Mouse (Mus musculus): ENCODE data around the gene Hpgds. TPM values are rescaled to one million over a fixed set of nuclear protein-coding genes. Genes with fewer than 3 reads are reported as not detected.

Gene Hpgds
- polyA plus RNA-seq (2014; fragmentation: Nextera tagmentation; extraction: Ambion mirVana), result 4.4 and 4.6 TPM in 2 replicates

DNA sequence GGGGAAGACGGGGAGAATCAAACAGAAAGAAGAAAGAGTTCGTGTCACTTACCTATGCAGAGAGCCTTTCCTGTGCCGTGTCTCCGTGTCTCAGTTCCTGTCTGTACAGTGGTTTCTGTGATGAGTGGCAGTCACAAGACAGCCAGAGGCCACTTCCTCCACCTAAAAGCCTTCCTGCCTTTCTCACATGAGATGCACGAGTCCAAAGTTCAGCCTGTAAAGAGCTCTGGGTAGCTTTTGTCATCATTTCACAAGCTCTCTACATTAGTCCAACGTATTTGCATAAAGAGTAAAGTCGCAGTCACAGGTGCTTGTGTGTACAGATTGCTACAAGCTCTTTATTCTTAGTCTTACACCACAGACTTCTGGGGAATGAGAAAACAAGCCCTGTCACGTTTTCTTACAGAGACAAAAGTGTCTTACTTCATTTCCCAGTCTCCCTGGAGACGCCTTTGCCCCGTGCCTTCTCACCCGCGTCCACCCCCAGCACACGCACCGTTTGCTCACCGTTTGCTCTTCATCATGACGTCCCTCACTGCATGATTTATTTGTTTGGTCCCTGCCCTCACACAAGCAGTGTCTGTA lies at the start of gene Hpgds:
TSS of gene Hpgds (minus strand) at position 288 of the 585 bp plus-strand sequence.
- H3K4me2 ChIP-seq, result peak within 1 kb of the TSS; percentile 7; the same call in 1 of the 2 replicates

DNA sequence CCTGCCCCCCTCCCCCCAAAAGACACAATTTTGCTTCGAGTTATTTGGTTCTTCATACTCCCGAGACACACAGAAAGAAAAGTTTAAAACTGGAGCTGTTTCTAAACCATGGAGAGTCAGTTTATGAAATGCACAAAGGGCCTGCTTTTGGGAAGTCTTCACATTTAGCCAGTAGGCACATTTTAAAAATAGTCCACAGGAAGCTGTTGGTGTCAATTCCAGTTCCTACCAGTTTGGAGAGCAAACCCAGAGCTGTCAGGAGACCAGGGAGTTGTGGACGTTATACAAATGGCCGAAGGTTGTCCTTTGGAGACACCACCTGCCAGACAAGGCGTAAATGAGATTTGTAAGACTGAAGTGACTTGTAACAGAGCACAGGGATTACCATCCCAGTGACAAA lies 20.3 kb upstream of the Hpgds start:
- H3K27me3 ChIP-seq (ENCODE audit: insufficient read depth, low read length), result no peaks in the 10 kb centered on the region
- no peaks in the 10 kb centered on the region for H3K4me1 ChIP-seq (ENCODE audit: insufficient read depth)
- no peak for ATAC-seq (ENCODE audit: insufficient read depth)
- peak; percentile 39 for DNase-seq
- no peak overlapping the region for H3K9ac ChIP-seq
- no peak overlapping the region; the same call in 1 of the 2 replicates for H3K27ac ChIP-seq (ENCODE audit: low read depth)
- H3K9me3 ChIP-seq (ENCODE audit: low read depth, low read length), result no peaks in the 10 kb centered on the region
- H3K36me3 ChIP-seq (ENCODE audit: insufficient read depth), result no peaks in the 10 kb centered on the region
- WGBS, result 40% methylated on average over 5 of the region's 5 CpGs
- no peak overlapping the region for H3K4me2 ChIP-seq
- no peak overlapping the region for H3K4me3 ChIP-seq (ENCODE audit: low read depth, low read length)
- no peak for TF ChIP-seq CTCF (IDR thresholded peaks at IDR 0.05; ENCODE audit: low read depth)

More for the DNA sequence above, at the start of gene Hpgds:
- H3K9me3 ChIP-seq (ENCODE audit: low read depth, low read length), result no peaks in the 10 kb centered on the region
- H3K9ac ChIP-seq, result no peak within 1 kb of the TSS
- H3K27me3 ChIP-seq (ENCODE audit: insufficient read depth, low read length), result no peaks in the 10 kb centered on the region
- DNase-seq, result no peak
- ATAC-seq (ENCODE audit: insufficient read depth), result peak; percentile 38; the same call in 1 of the 2 replicates
- no peak for TF ChIP-seq CTCF (IDR thresholded peaks at IDR 0.05; ENCODE audit: low read depth)
- H3K4me3 ChIP-seq (ENCODE audit: low read depth, low read length), result no peak within 1 kb of the TSS
- H3K27ac ChIP-seq (ENCODE audit: low read depth), result no peak within 1 kb of the TSS
- H3K4me1 ChIP-seq (ENCODE audit: insufficient read depth), result no peaks in the 10 kb centered on the region
- WGBS, result 34% methylated on average over 16 of the region's 16 CpGs
- no peaks in the 10 kb centered on the region for H3K36me3 ChIP-seq (ENCODE audit: insufficient read depth)

DNA sequence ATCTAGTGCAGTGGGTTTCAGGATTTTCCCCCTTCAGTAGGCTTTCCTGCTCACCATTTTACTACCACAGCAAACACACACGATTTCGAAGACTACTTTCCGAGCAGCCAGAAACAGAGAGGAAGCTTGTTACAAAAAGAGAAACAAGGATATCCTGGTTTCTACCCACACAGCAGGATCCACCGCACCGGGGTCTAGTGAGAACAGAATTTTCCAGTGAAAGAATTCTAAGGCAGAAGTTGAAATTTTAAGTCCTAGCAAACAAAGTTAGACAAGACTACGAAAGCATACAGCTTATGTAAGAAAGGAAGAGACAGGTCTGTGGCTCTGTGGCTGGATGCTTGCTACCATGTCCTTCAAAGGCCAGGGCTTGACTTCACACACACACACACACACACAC lies 19.4 kb upstream of the Hpgds start:
- H3K4me3 ChIP-seq (ENCODE audit: low read depth, low read length), result no peak overlapping the region
- DNase-seq, result peak; percentile 13
- no peaks in the 10 kb centered on the region for H3K9me3 ChIP-seq (ENCODE audit: low read depth, low read length)
- TF ChIP-seq CTCF (IDR thresholded peaks at IDR 0.05; ENCODE audit: low read depth), result no peak
- H3K36me3 ChIP-seq (ENCODE audit: insufficient read depth), result no peaks in the 10 kb centered on the region
- H3K27me3 ChIP-seq (ENCODE audit: insufficient read depth, low read length), result no peaks in the 10 kb centered on the region
- no peak overlapping the region for H3K4me2 ChIP-seq
- no peak overlapping the region for H3K27ac ChIP-seq (ENCODE audit: low read depth)
- no peaks in the 10 kb centered on the region for H3K4me1 ChIP-seq (ENCODE audit: insufficient read depth)
- 78% methylated on average over 6 of the region's 6 CpGs for WGBS
- H3K9ac ChIP-seq, result no peak overlapping the region
- ATAC-seq (ENCODE audit: insufficient read depth), result no peak

DNA sequence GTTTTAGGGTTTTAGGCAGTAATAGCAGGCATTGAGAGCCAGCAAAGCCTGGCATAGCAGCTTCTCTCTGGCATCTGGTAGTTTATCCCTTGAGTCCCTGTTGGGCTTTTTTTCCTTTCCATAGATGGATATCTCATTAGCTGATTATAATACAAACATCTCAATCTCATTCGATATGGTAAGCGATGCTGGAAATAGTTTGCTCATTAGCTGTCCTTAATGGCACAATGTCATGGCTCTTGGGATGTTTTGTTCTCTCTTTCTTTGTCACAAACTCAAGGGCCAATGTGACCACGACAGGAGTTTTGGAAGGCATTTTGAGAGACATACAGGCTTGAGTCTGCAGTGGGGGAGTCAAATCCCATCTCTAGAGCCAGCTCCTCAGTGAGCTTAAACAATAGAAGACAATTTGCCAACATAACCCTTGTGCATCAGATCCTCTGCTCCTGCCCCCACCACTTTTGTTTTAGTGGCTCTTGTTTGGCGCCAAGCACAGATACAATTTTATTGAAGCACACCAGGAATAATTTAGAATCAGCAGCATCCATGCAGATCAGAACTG lies 14.8 kb upstream of the Hpgds start:
- H3K9me3 ChIP-seq (ENCODE audit: low read depth, low read length), result no peaks in the 10 kb centered on the region
- H3K4me1 ChIP-seq (ENCODE audit: insufficient read depth), result no peaks in the 10 kb centered on the region
- DNase-seq (no peak), ATAC-seq (ENCODE audit: insufficient read depth) (no peak)
- 80% methylated on average over 4 of the region's 4 CpGs for WGBS
- TF ChIP-seq CTCF (IDR thresholded peaks at IDR 0.05; ENCODE audit: low read depth), result no peak
- H3K4me2 ChIP-seq, result no peak overlapping the region
- no peaks in the 10 kb centered on the region for H3K36me3 ChIP-seq (ENCODE audit: insufficient read depth)
- H3K27ac ChIP-seq (ENCODE audit: low read depth), result no peak overlapping the region
- no peaks in the 10 kb centered on the region for H3K27me3 ChIP-seq (ENCODE audit: insufficient read depth, low read length)
- no peak overlapping the region for H3K4me3 ChIP-seq (ENCODE audit: low read depth, low read length)
- H3K9ac ChIP-seq, result no peak overlapping the region

DNA sequence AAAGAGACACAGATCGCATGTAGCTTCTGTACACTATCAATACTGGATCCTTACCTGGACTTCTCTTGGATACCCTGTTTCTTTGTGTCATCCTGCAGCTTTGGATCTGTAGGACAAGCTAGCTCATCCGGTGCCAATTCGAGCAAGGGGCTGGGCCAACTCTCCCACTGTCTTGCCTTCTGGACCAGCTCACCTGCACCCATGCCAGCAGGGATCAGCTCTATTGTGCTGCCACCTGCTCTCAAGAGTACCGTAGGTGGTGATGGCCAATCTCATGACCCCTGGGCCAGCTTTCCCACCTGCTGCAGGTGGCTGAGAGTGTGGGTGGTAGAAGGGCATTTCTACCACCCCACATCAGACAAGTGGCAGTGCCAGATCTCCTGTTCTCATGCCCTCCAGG lies 12.3 kb upstream of the Hpgds start:
- no peak for TF ChIP-seq CTCF (IDR thresholded peaks at IDR 0.05; ENCODE audit: low read depth)
- DNase-seq (no peak), ATAC-seq (ENCODE audit: insufficient read depth) (no peak)
- no peak overlapping the region for H3K9ac ChIP-seq
- H3K36me3 ChIP-seq (ENCODE audit: insufficient read depth), result no peaks in the 10 kb centered on the region
- H3K27me3 ChIP-seq (ENCODE audit: insufficient read depth, low read length), result no peaks in the 10 kb centered on the region
- no peak overlapping the region for H3K27ac ChIP-seq (ENCODE audit: low read depth)
- H3K4me1 ChIP-seq (ENCODE audit: insufficient read depth), result no peaks in the 10 kb centered on the region
- no peaks in the 10 kb centered on the region for H3K9me3 ChIP-seq (ENCODE audit: low read depth, low read length)
- WGBS, result 93% methylated on average over 4 of the region's 4 CpGs
- no peak overlapping the region for H3K4me2 ChIP-seq
- no peak overlapping the region for H3K4me3 ChIP-seq (ENCODE audit: low read depth, low read length)

DNA sequence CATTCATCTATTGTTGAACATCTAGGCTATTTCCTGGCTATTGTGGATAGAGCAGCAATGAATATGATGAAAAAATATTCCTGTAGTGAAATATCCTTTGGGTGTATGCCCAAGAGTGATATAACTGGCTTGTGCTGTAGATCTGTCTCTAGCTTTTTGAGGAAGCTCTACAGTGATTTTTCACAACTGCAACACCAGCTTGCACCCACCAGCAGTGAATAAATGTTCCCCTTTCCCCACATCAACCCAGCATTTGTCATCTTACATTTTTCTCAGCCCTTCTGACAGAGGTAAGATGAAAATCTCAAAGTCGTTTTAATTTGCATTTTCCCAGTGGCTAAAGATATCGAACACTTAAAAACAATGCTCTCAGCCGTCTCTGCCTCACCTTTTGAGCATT lies 8.9 kb upstream of the Hpgds start:
- DNase-seq (no peak), ATAC-seq (ENCODE audit: insufficient read depth) (no peak)
- no peak overlapping the region for H3K4me3 ChIP-seq (ENCODE audit: low read depth, low read length)
- no peaks in the 10 kb centered on the region for H3K27me3 ChIP-seq (ENCODE audit: insufficient read depth, low read length)
- no peak overlapping the region for H3K9ac ChIP-seq
- H3K27ac ChIP-seq (ENCODE audit: low read depth), result no peak overlapping the region
- 72% methylated on average over 3 of the region's 3 CpGs for WGBS
- no peaks in the 10 kb centered on the region for H3K36me3 ChIP-seq (ENCODE audit: insufficient read depth)
- H3K4me1 ChIP-seq (ENCODE audit: insufficient read depth), result no peaks in the 10 kb centered on the region
- no peak overlapping the region for H3K4me2 ChIP-seq
- no peak for TF ChIP-seq CTCF (IDR thresholded peaks at IDR 0.05; ENCODE audit: low read depth)
- no peaks in the 10 kb centered on the region for H3K9me3 ChIP-seq (ENCODE audit: low read depth, low read length)

DNA sequence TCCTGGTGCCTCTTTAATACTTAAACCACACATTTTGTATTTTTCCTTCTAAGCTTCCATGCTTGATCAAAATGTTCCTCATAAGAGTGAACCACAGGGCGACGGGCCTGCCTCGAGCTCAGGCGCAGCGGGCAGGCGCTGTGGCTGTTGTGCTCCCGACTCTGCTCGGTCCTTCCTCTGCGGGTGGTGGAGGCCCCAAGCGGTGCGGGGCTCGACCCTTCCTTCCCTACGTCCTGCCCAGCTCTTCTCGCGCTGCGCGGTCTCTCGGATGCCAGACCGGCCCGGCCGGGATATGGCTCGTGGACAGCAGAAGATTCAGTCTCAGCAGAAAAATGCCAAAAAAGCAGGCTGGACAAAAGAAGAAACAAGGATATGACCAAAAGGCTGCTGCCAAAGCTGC lies 6.0 kb upstream of the Hpgds start:
- H3K4me1 ChIP-seq (ENCODE audit: insufficient read depth), result no peaks in the 10 kb centered on the region
- H3K36me3 ChIP-seq (ENCODE audit: insufficient read depth), result no peaks in the 10 kb centered on the region
- no peak for ATAC-seq (ENCODE audit: insufficient read depth)
- H3K4me2 ChIP-seq, result peak overlapping the region; percentile 48
- 7% methylated on average over 22 of the region's 22 CpGs for WGBS
- no peaks in the 10 kb centered on the region for H3K9me3 ChIP-seq (ENCODE audit: low read depth, low read length)
- no peak overlapping the region for H3K27ac ChIP-seq (ENCODE audit: low read depth)
- DNase-seq, result no peak
- H3K27me3 ChIP-seq (ENCODE audit: insufficient read depth, low read length), result no peaks in the 10 kb centered on the region
- no peak for TF ChIP-seq CTCF (IDR thresholded peaks at IDR 0.05; ENCODE audit: low read depth)
- H3K9ac ChIP-seq, result peak overlapping the region; percentile 36; the same call in 1 of the 2 replicates
- 0 out of 2 replicates have a peak overlapping the region, but pooled peaks have one; percentile 6 for H3K4me3 ChIP-seq (ENCODE audit: low read depth, low read length)

Measured in lung, embryonic 14.5 days (tissue).